Mouse (Mus musculus): ENCODE results near the gene Tnk2. TPM values are rescaled to one million over a fixed set of nuclear protein-coding genes. Genes with fewer than 3 reads are reported as not detected.

Gene Tnk2
- polyA plus RNA-seq, 1 experiment = 105 TPM

- Histone ChIP-seq H3K4me3 (replicated peaks; ENCODE audit: control insufficient read depth, low read depth, low read length) (no peak overlapping the region), H3K4me1 (ENCODE audit: control insufficient read depth, insufficient read depth, low read length) (peaks cover 1% of the 10 kb centered on the region; the same call in 1 of the 2 replicates), H3K27ac (ENCODE audit: control insufficient read depth, insufficient read depth, low read depth, low read length, poor library complexity) (no peak overlapping the region)
- 76% methylated on average over 8 of the region's 8 CpGs for WGBS
- no peak for TF ChIP-seq POLR2A (IDR thresholded peaks at IDR 0.05; ENCODE audit: borderline replicate concordance, control insufficient read depth, low read depth, low read length)
- no peak for TF ChIP-seq CTCF (IDR thresholded peaks at IDR 0.05; ENCODE audit: control insufficient read depth, insufficient read depth, low read length)
Observed at GRCm38 (mm10) chr16:32656794-32657193, 13.1 kb downstream of the Tnk2 start.

- Histone ChIP-seq H3K4me1 (ENCODE audit: control insufficient read depth, insufficient read depth, low read length) (peaks cover 1% of the 10 kb centered on the region; the same call in 1 of the 2 replicates), H3K27ac (ENCODE audit: control insufficient read depth, insufficient read depth, low read depth, low read length, poor library complexity) (no peak overlapping the region)
- 85% methylated on average over 16 of the region's 16 CpGs for WGBS
Observed at GRCm38 (mm10) chr16:32657498-32658250, 14.0 kb downstream of the Tnk2 start.

GRCm38 (mm10) chr16:32658743-32659171, 15.1 kb downstream of the Tnk2 start:
- Histone ChIP-seq H3K27ac (ENCODE audit: control insufficient read depth, insufficient read depth, low read depth, low read length, poor library complexity) (no peak overlapping the region), H3K4me1 (ENCODE audit: control insufficient read depth, insufficient read depth, low read length) (peaks cover 4% of the 10 kb centered on the region), H3K4me3 (replicated peaks; ENCODE audit: control insufficient read depth, low read depth, low read length) (peak overlapping the region; percentile 38)
- WGBS = 5% methylated on average over 20 of the region's 21 CpGs
- TF ChIP-seq POLR2A (IDR thresholded peaks at IDR 0.05; ENCODE audit: borderline replicate concordance, control insufficient read depth, low read depth, low read length) (no peak), CTCF (IDR thresholded peaks at IDR 0.05; ENCODE audit: control insufficient read depth, insufficient read depth, low read length) (no peak)

More at GRCm38 (mm10) chr16:32657498-32658250, 14.0 kb downstream of the Tnk2 start:
- no peak for TF ChIP-seq CTCF (IDR thresholded peaks at IDR 0.05; ENCODE audit: control insufficient read depth, insufficient read depth, low read length)
- no peak for TF ChIP-seq POLR2A (IDR thresholded peaks at IDR 0.05; ENCODE audit: borderline replicate concordance, control insufficient read depth, low read depth, low read length)
- no peak overlapping the region for H3K4me3 ChIP-seq (replicated peaks; ENCODE audit: control insufficient read depth, low read depth, low read length)

- no peak overlapping the region for H3K27ac ChIP-seq (ENCODE audit: control insufficient read depth, insufficient read depth, low read depth, low read length, poor library complexity)
- no peak overlapping the region for H3K4me3 ChIP-seq (replicated peaks; ENCODE audit: control insufficient read depth, low read depth, low read length)
- no peak for TF ChIP-seq POLR2A (IDR thresholded peaks at IDR 0.05; ENCODE audit: borderline replicate concordance, control insufficient read depth, low read depth, low read length)
- peak; percentile 65; the same call in 1 of the 2 replicates for TF ChIP-seq CTCF (IDR thresholded peaks at IDR 0.05; ENCODE audit: control insufficient read depth, insufficient read depth, low read length)
- WGBS = 12% methylated on average over 8 of the region's 8 CpGs
- H3K4me1 ChIP-seq (ENCODE audit: control insufficient read depth, insufficient read depth, low read length) = peaks cover 4% of the 10 kb centered on the region
Observed at GRCm38 (mm10) chr16:32659385-32659784, 15.7 kb downstream of the Tnk2 start.

- Histone ChIP-seq H3K27ac (ENCODE audit: control insufficient read depth, insufficient read depth, low read depth, low read length, poor library complexity) (no peak overlapping the region), H3K4me3 (replicated peaks; ENCODE audit: control insufficient read depth, low read depth, low read length) (no peak overlapping the region), H3K4me1 (ENCODE audit: control insufficient read depth, insufficient read depth, low read length) (peaks cover 6% of the 10 kb centered on the region)
- TF ChIP-seq CTCF (IDR thresholded peaks at IDR 0.05; ENCODE audit: control insufficient read depth, insufficient read depth, low read length) (no peak), POLR2A (IDR thresholded peaks at IDR 0.05; ENCODE audit: borderline replicate concordance, control insufficient read depth, low read depth, low read length) (no peak)
- 26% methylated on average over 1 of the region's 1 CpGs for WGBS
Observed at GRCm38 (mm10) chr16:32660095-32660494, 16.4 kb downstream of the Tnk2 start.

- Histone ChIP-seq H3K4me3 (replicated peaks; ENCODE audit: control insufficient read depth, low read depth, low read length) (no peak overlapping the region), H3K27ac (ENCODE audit: control insufficient read depth, insufficient read depth, low read depth, low read length, poor library complexity) (no peak overlapping the region; the same call in 1 of the 2 replicates), H3K4me1 (ENCODE audit: control insufficient read depth, insufficient read depth, low read length) (peaks cover 10% of the 10 kb centered on the region)
- TF ChIP-seq POLR2A (IDR thresholded peaks at IDR 0.05; ENCODE audit: borderline replicate concordance, control insufficient read depth, low read depth, low read length) (no peak), CTCF (IDR thresholded peaks at IDR 0.05; ENCODE audit: control insufficient read depth, insufficient read depth, low read length) (no peak)
- 38% methylated on average over 10 of the region's 10 CpGs for WGBS
Observed at GRCm38 (mm10) chr16:32660557-32661321, 17.1 kb downstream of the Tnk2 start.

- Histone ChIP-seq H3K27ac (ENCODE audit: control insufficient read depth, insufficient read depth, low read depth, low read length, poor library complexity) (no peak overlapping the region; the same call in 1 of the 2 replicates), H3K4me3 (replicated peaks; ENCODE audit: control insufficient read depth, low read depth, low read length) (no peak overlapping the region), H3K4me1 (ENCODE audit: control insufficient read depth, insufficient read depth, low read length) (peaks cover 14% of the 10 kb centered on the region)
- 33% methylated on average over 10 of the region's 10 CpGs for WGBS
- TF ChIP-seq POLR2A (IDR thresholded peaks at IDR 0.05; ENCODE audit: borderline replicate concordance, control insufficient read depth, low read depth, low read length) = no peak
- no peak for TF ChIP-seq CTCF (IDR thresholded peaks at IDR 0.05; ENCODE audit: control insufficient read depth, insufficient read depth, low read length)
Observed at GRCm38 (mm10) chr16:32661493-32661921, 17.8 kb downstream of the Tnk2 start.

- no peak for TF ChIP-seq POLR2A (IDR thresholded peaks at IDR 0.05; ENCODE audit: borderline replicate concordance, control insufficient read depth, low read depth, low read length)
- TF ChIP-seq CTCF (IDR thresholded peaks at IDR 0.05; ENCODE audit: control insufficient read depth, insufficient read depth, low read length) = no peak
- WGBS = 91% methylated on average over 7 of the region's 7 CpGs
- H3K4me3 ChIP-seq (replicated peaks; ENCODE audit: control insufficient read depth, low read depth, low read length) = no peak overlapping the region
- H3K27ac ChIP-seq (ENCODE audit: control insufficient read depth, insufficient read depth, low read depth, low read length, poor library complexity) = no peak overlapping the region
- H3K4me1 ChIP-seq (ENCODE audit: control insufficient read depth, insufficient read depth, low read length) = peaks cover 15% of the 10 kb centered on the region
Observed at GRCm38 (mm10) chr16:32662372-32662771, 18.7 kb downstream of the Tnk2 start.

All from bone marrow, adult 2 months (tissue).